Mouse (Mus musculus) G1E (cell line): ENCODE data around the gene Dph3.

Experiments
- CTCF ChIP-seq: IDR thresholded peaks from 2 replicates; pipeline ENCODE4 v1.5.1; 2012; ENCODE audit warnings: low read depth, low read length, inconsistent platforms, mixed read lengths
- GATA1 ChIP-seq: IDR thresholded peaks from 2 replicates; pipeline ENCODE4 v1.6.1; 2012; ENCODE audit warnings: borderline replicate concordance, low read length, inconsistent platforms, mixed read lengths
- GATA2 ChIP-seq: IDR thresholded peaks from 2 replicates; pipeline ENCODE4 v1.6.1; 2012; ENCODE audit warnings: low read depth, low read length, inconsistent platforms, borderline replicate concordance
- POLR2AphosphoS5 ChIP-seq: IDR thresholded peaks from 2 replicates; pipeline ENCODE4 v1.6.1; 2012; ENCODE audit warnings: low read depth, low read length, inconsistent platforms; ENCODE audit not compliant: insufficient replicate concordance
- TAL1 ChIP-seq: conservative IDR thresholded peaks from 2 replicates; pipeline ENCODE4 v1.6.1; 2012; ENCODE audit warnings: low read depth, low read length, inconsistent platforms, mixed read lengths

GRCm38 (mm10) chr14:32042108-32042507 is 43.4 kb downstream of the Dph3 start:
- TF ChIP-seq CTCF: no peak
- no peak for TF ChIP-seq POLR2AphosphoS5
- no peak for TF ChIP-seq GATA1
- TF ChIP-seq GATA2: no peak
- no peak for TF ChIP-seq TAL1
